Mouse (Mus musculus) left cerebral cortex, adult 8-10 months (tissue): ENCODE measurements around the gene Hdac7. TPM values are rescaled to one million over a fixed set of nuclear protein-coding genes. Genes with fewer than 3 reads are reported as not detected.
A peak's percentile ranks its signal among the peaks of the same experiment; 100 is the strongest.

Experiments used
- DNase-seq, 2 experiments: peaks; one replicate each; pipeline ENCODE4 v3.0.0; 2022; ENCODE audit warnings: low spot score in 2 of 2
- total RNA-seq, 4 experiments: library from RNA; stranded (reverse); gene quantifications; 2 replicates each; pipeline ENCODE4 v1.2.4; 2022

Hdac7 gene
- total RNA-seq, 4 experiments from 2014 or later: 27.7 to 34.7 (median 32.9) TPM

GRCm38 (mm10) chr15:97816199-97816994 is 27.9 kb downstream of the Hdac7 start:
- DNase-seq: no peak

GRCm38 (mm10) chr15:97815254-97815653 is 29.0 kb downstream of the Hdac7 start:
- no peak for DNase-seq

DNA sequence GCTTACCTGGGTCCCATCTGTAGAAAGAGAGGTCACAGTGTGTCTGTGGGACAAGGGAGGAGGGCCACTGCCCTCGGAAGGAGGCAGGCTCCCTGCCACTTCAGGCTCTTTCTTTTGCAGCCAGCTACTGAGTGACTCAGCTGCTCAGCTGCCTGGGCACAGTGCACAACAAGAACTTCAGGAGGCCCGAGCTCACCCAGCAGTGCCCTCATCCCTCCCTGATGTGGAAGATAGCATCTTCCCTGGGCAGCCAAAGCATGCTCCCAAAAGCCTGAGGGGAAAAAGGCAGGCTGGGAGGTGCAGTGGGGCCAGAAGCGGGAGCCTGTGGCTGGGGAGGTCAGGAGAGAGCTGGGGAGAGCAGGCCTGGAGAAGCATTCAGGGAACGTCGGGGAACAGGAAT is 29.6 kb downstream of the Hdac7 start:
- no peak for DNase-seq

- peak in 1 of 2 experiments; percentile 65 for DNase-seq
These were observed 30.7 kb downstream of the Hdac7 start for GRCm38 (mm10) chr15:97813452-97814204.

- DNase-seq: no peak
These were observed 31.4 kb downstream of the Hdac7 start for GRCm38 (mm10) chr15:97812875-97813274.

DNA sequence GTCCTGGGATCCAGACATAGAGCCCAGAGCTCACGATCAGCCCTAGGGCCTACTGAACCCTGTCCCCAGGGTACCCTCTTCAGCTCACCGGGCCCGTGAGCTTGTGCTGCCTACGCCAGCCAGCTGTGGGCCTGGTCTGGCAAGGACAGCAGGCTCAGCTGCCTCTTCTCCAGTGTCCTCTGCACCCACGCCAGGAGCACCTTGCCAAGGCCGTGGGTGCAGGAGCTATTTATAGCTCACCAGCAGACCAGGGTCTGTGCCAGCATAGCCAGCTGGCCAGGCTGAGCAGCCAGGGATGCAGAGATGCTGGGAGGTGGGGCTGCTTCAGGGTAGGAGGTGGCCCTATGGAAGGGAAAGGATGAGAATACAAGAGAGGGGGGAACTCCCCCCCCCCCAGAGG is 32.2 kb downstream of the Hdac7 start:
- peak in 1 of 2 experiments; percentile 96 for DNase-seq

DNA sequence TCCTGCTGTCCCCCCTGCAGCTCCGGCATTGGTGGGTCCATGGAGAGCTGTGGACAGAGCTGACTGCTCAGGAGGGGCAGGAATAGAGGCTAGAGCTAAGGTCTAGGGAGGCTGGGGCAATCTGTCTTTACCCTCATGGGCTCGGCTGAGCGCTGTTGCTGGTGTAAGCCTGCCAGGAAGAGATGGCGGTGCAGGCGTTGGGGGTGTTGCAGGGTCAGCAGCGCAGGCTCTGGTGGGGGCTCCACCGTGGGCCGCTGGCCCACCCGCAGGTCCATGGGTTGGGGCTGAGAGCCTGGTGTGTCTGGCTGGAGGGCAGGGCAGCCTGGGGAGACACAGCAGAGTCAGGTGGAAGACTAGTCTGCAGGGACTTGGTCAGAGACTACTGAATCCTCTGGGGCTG is 33.0 kb downstream of the Hdac7 start:
- DNase-seq: no peak

GRCm38 (mm10) chr15:97810399-97810798 is 33.9 kb downstream of the Hdac7 start:
- DNase-seq: no peak

GRCm38 (mm10) chr15:97809942-97810341 is 34.4 kb downstream of the Hdac7 start:
- DNase-seq: no peak

GRCm38 (mm10) chr15:97809206-97809605 is 35.1 kb downstream of the Hdac7 start:
- no peak for DNase-seq

DNA sequence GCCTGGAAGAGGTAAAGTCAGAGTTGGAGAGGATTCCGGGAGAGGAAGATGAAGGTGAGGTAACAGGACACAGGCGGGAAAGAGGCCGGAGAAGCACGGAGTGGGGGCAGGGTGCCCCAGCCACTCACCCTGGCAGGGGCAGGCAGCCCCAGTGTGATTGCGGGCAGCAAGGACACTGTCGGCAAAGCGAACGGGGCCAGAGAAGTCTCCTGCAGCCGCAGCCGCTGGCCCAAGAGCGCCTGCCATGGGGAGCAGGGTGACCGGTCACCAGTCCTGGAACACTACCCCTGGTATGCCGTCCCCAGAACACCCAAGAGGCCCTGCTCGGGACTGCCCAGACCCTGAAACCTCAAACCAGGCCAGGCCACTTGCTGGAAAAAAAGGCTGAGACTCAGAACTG is 35.8 kb downstream of the Hdac7 start:
- no peak for DNase-seq

DNA sequence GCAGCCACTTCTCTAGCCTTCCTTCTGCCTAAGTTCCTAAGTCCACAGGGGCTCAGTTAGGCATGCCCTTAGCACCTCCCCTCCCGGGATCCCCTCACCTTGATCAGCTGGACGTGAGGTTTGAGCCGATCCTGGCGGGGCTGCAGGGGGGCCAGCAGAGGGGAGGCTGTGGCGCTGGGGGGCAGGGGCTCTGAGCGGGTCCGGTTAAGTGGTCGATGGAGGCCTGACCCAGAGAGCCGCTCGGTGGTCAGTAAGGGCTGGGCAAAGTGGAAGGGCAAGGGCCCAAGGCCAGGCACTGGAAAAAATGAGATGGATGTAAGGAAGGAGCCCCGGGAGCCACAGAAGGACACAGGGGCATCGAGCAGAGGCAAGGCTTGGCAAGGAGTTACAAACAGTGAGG is 36.4 kb downstream of the Hdac7 start:
- DNase-seq: no peak

- DNase-seq: no peak
These were observed 41.7 kb downstream of the Hdac7 start for GRCm38 (mm10) chr15:97802575-97802974.

- no peak for DNase-seq
These were observed 42.5 kb downstream of the Hdac7 start for GRCm38 (mm10) chr15:97801811-97802210.

GRCm38 (mm10) chr15:97800853-97801252 is 43.4 kb downstream of the Hdac7 start:
- DNase-seq: no peak

DNA sequence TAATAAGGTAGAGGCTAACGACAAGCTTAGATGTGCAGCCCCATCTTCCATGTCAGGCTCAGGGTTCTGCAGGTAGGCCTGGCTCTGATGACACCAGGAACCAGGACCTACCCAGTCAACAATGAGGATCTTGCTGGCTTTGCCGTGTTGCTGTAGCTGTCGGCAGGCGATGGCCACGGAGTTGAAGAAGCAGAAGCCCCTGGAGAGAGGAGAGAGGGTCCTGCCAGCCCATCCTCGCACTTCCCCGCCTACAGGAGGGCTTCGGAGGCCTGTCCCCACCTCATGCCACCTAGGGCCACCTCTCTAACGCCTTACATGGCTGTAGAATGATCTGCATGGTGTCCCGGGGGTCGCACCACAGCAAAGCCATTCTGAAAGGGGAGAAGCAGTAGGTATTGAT is 44.9 kb downstream of the Hdac7 start:
- no peak for DNase-seq

- no peak for DNase-seq
These were observed 46.2 kb downstream of the Hdac7 start for GRCm38 (mm10) chr15:97798134-97798533.

DNA sequence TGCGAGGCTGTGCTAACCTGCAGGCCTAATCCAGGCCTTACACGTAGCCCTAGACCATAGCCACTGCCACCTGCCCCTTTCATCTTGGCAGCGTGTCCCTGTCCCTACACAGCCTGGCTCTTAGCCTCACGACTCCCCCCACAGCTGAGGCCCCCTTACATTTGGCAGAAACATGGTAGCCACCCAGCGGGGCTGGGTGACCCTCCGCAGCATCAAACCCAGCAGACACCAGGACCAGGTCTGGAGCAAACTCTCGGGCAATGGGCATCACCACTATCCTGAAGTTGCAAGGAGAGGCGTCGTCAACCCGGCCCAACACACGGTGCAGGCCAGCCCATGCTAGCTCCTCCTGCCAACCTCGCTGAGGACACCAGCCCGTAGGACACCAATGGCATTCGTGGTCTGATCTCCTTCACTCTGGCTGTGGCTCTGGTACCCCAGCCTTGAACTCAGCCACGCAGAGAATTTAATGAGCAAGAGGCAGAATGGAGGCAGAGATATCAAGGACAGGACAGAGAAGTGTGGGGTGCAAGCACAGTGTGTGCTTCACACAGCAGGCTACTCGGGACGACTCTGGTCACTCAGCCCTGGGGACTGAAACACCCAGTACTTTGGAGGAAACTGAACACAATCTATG is 47.5 kb downstream of the Hdac7 start:
- no peak for DNase-seq

- no peak for DNase-seq
These were observed 48.6 kb downstream of the Hdac7 start for GRCm38 (mm10) chr15:97795559-97796235.

DNA sequence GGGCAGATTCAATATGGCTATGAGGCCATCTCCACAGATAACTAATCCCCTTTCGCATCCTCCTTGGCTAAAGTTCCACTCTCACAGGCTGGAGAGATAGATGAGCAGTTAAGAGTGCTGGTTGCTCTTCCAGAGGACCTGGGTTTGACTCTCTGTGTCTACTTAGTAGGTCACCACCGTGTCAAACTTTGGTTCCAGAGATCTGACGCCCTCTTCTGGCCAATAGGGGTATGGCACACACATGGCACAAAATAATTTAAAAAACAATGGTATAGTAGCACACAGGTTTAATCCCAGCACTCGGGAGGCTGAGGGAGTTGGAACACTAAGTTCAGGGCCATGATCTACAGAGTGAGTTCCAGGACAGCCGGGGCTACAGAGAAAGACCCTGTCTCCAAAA is 50.0 kb downstream of the Hdac7 start:
- no peak for DNase-seq

DNA sequence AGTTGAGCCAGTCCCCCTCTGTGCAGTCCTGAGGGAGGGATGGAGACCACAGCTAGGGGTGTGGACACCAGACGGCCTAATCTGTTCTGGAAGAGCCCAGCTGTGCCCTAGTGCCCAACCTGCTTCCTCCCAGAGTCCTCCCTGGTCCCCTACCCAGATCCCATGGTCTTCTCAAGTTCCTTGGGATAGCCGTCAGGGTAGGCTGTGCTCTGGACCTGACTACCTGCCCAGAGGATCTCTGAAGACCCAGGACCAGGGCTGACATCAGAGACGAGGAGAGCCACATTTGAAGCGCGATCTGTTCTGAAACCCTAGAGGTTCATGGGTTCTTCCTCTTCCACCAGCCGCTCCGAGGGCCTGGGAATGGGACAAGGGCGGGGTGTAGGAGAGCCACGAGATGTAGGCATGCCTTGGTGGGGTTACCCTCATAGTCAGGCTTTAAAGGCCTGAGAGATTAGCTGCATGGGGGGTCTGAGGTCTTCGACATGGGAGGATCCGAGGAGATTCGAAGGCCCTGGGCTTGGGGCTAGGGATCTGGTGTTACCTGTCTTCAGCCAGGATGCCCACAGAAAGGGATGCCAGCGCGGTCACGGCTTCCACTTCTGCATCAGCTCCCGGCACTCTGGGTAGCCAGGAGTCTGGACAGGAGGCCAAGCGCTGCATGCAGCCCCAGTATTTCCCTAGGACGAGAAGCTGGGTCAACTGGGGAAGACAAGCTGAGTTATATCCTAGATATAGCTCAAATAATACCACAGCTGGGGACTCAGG is 50.7 kb downstream of the Hdac7 start:
- DNase-seq: no peak
